ENCODE assay signal across 31 mouse cellular contexts in the genomic region with DNA sequence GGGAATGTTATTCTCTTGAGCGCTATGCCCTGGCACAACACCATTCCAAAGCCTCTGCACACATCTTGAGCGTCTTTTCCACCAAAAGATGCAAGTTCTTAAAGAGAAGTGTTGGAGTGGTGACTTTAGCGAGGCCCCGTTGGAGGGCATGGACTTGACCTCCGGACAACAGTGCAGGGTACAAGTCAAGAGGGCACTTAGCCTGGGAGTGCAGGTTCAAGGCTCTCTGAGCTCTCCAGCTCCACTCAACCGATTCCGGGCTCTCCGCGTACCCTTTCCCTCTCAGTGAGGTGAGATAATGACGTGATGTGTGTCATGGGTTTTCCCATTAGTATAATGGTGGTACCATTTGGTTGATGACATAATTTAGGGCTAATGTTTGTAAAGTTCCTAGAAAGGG. TPM values are rescaled to one million over a fixed set of nuclear protein-coding genes. Genes with fewer than 3 reads are reported as not detected.
DNase-seq lines count a peak whose midpoint lies in the region; ATAC-seq and TF ChIP-seq lines count a peak whose summit lies in the region.
"Had no signal": no experiment of that assay in that cellular context is flagged by ENCODE, and none has a peak within 500 bp of the region (broad histone marks: within the 10 kb centered on the region; RNA-seq: fewer than 3 reads in every experiment).

No protein-coding gene starts in this region.

- no peak for TF ChIP-seq EP300 in lung, postnatal 0 days (IDR thresholded peaks at IDR 0.05)
- TF ChIP-seq EP300 in heart, adult 2 months (IDR thresholded peaks at IDR 0.05; ENCODE audit: insufficient read depth, low read depth, low read length), result no peak

- no peaks in the 10 kb centered on the region for H3K36me3 ChIP-seq in intestine, embryonic 14.5 days (ENCODE audit: control insufficient read depth, insufficient read depth, low read length)
- H3K36me3 ChIP-seq in intestine, embryonic 15.5 days, result no peaks in the 10 kb centered on the region
- H3K36me3 ChIP-seq in lung, postnatal 0 days (ENCODE audit: insufficient read depth, low read length), result no peaks in the 10 kb centered on the region
- H3K36me3 ChIP-seq in small intestine, adult 2 months (ENCODE audit: control insufficient read depth, insufficient read depth, low read length), result peaks cover 2% of the 10 kb centered on the region; the same call in 1 of the 2 replicates
- H3K36me3 ChIP-seq in heart, adult 2 months (ENCODE audit: control insufficient read depth, insufficient read depth, low read length), result no peaks in the 10 kb centered on the region
- H3K36me3 ChIP-seq: embryonic facial prominence, embryonic 10.5 days; embryonic facial prominence, embryonic 13.5 days; forebrain, embryonic 12.5 days; forebrain, embryonic 15.5 days; heart, embryonic 10.5 days; hindbrain, embryonic 12.5 days had no signal

- H3K4me3 ChIP-seq in intestine, embryonic 14.5 days (ENCODE audit: low read depth, low read length), result no peak overlapping the region
- no peak overlapping the region for H3K4me3 ChIP-seq in intestine, embryonic 15.5 days (replicated peaks)
- H3K4me3 ChIP-seq in lung, postnatal 0 days (ENCODE audit: low read depth, low read length), result no peak overlapping the region
- no peak overlapping the region for H3K4me3 ChIP-seq in lung, adult 2 months (replicated peaks; ENCODE audit: extremely low read depth, low read depth, low read length)
- H3K4me3 ChIP-seq in small intestine, adult 2 months (ENCODE audit: low read depth, low read length), result peak overlapping the region; percentile 29
- H3K4me3 ChIP-seq in heart, adult 2 months, result no peak overlapping the region
- H3K4me3 ChIP-seq: embryonic facial prominence, embryonic 10.5 days; embryonic facial prominence, embryonic 13.5 days; erythroblast, embryonic 14.5 days; forebrain, embryonic 12.5 days; forebrain, embryonic 15.5 days; heart, embryonic 10.5 days; hindbrain, embryonic 12.5 days had no signal

- WGBS in intestine, embryonic 14.5 days, result 89% methylated on average over 10 of the region's 10 CpGs
- 92% methylated on average over 10 of the region's 10 CpGs for WGBS in intestine, embryonic 15.5 days
- WGBS in lung, postnatal 0 days, result 66% methylated on average over 10 of the region's 10 CpGs
- WGBS in lung, adult 2 months, result 71% methylated on average over 10 of the region's 10 CpGs
- 87% methylated on average over 10 of the region's 10 CpGs for WGBS in small intestine, adult 2 months
- WGBS in heart, adult 2 months, result 90% methylated on average over 10 of the region's 10 CpGs

- intact Hi-C loops in heart, adult 2 months (cut with DNase I), result no loop called here

- no peaks in the 10 kb centered on the region for H3K4me1 ChIP-seq in intestine, embryonic 14.5 days (replicated peaks; ENCODE audit: control insufficient read depth, insufficient read depth, low read length)
- H3K4me1 ChIP-seq in intestine, embryonic 15.5 days (replicated peaks), result peaks cover 22% of the 10 kb centered on the region; the same call in 1 of the 2 replicates
- H3K4me1 ChIP-seq in lung, postnatal 0 days (ENCODE audit: insufficient read depth, low read depth, low read length), result no peaks in the 10 kb centered on the region
- no peaks in the 10 kb centered on the region for H3K4me1 ChIP-seq in lung, adult 2 months (ENCODE audit: control insufficient read depth, insufficient read depth, low read length)
- peaks cover 21% of the 10 kb centered on the region for H3K4me1 ChIP-seq in small intestine, adult 2 months (ENCODE audit: control insufficient read depth, insufficient read depth, insufficient read length, low read length)
- no peaks in the 10 kb centered on the region for H3K4me1 ChIP-seq in heart, adult 2 months (ENCODE audit: control insufficient read depth, insufficient read depth, low read length)
- H3K4me1 ChIP-seq: forebrain, embryonic 12.5 days; hindbrain, embryonic 12.5 days had no signal

- peaks cover 30% of the 10 kb centered on the region for H3K27me3 ChIP-seq in intestine, embryonic 14.5 days (replicated peaks; ENCODE audit: control insufficient read depth, insufficient read depth, low read length)
- H3K27me3 ChIP-seq in intestine, embryonic 15.5 days (replicated peaks), result peaks cover 27% of the 10 kb centered on the region
- H3K27me3 ChIP-seq in lung, postnatal 0 days (replicated peaks; ENCODE audit: insufficient read depth, low read length), result peaks cover 9% of the 10 kb centered on the region; the same call in 1 of the 2 replicates
- H3K27me3 ChIP-seq in small intestine, adult 2 months (ENCODE audit: control insufficient read depth, insufficient read depth, low read length), result no peaks in the 10 kb centered on the region
- peaks cover 2% of the 10 kb centered on the region; the same call in 1 of the 2 replicates for H3K27me3 ChIP-seq in heart, adult 2 months (ENCODE audit: control insufficient read depth, insufficient read depth, low read length)

- no peak overlapping the region for H3K4me2 ChIP-seq in intestine, embryonic 14.5 days (ENCODE audit: low read length)
- H3K4me2 ChIP-seq in intestine, embryonic 15.5 days (replicated peaks), result no peak overlapping the region
- no peak overlapping the region for H3K4me2 ChIP-seq in lung, postnatal 0 days (replicated peaks; ENCODE audit: low read depth, low read length)
- H3K4me2 ChIP-seq: embryonic facial prominence, embryonic 13.5 days; forebrain, embryonic 12.5 days; forebrain, embryonic 15.5 days; hindbrain, embryonic 12.5 days had no signal

- no peaks in the 10 kb centered on the region for H3K9me3 ChIP-seq in intestine, embryonic 14.5 days (ENCODE audit: control insufficient read depth, low read length)
- H3K9me3 ChIP-seq in intestine, embryonic 15.5 days, result no peaks in the 10 kb centered on the region
- no peaks in the 10 kb centered on the region for H3K9me3 ChIP-seq in lung, postnatal 0 days (ENCODE audit: low read length)
- H3K9me3 ChIP-seq: embryonic facial prominence, embryonic 10.5 days; embryonic facial prominence, embryonic 13.5 days; forebrain, embryonic 12.5 days; forebrain, embryonic 15.5 days; heart, embryonic 10.5 days; hindbrain, embryonic 12.5 days had no signal

- H3K27ac ChIP-seq in intestine, embryonic 14.5 days (ENCODE audit: low read depth), result no peak overlapping the region
- H3K27ac ChIP-seq in intestine, embryonic 15.5 days, result no peak overlapping the region
- no peak overlapping the region for H3K27ac ChIP-seq in lung, postnatal 0 days (ENCODE audit: low read length)
- H3K27ac ChIP-seq in small intestine, adult 2 months (ENCODE audit: insufficient read depth, low read depth, low read length), result no peak overlapping the region
- no peak overlapping the region for H3K27ac ChIP-seq in heart, adult 2 months
- H3K27ac ChIP-seq: embryonic facial prominence, embryonic 10.5 days; embryonic facial prominence, embryonic 13.5 days; forebrain, embryonic 12.5 days; forebrain, embryonic 15.5 days; heart, embryonic 10.5 days; hindbrain, embryonic 12.5 days had no signal

- no peaks in the 10 kb centered on the region for H3K79me2 ChIP-seq in heart, adult 2 months (replicated peaks; ENCODE audit: control insufficient read depth, insufficient read depth, low read length)

- no peak for TF ChIP-seq CTCF in lung, postnatal 0 days (IDR thresholded peaks at IDR 0.05)
- no peak for TF ChIP-seq CTCF in lung, adult 2 months (IDR thresholded peaks at IDR 0.05; ENCODE audit: insufficient read depth, low read length)
- TF ChIP-seq CTCF in small intestine, adult 2 months (IDR thresholded peaks at IDR 0.05; ENCODE audit: extremely low read depth, insufficient read length, insufficient replicate concordance, low read depth, low read length), result no peak
- TF ChIP-seq CTCF in heart, adult 2 months (IDR thresholded peaks at IDR 0.05), result no peak

- peak; percentile 43 for DNase-seq in intestine, embryonic 14.5 days (ENCODE audit: low spot score)
- peak; percentile 28 to 51 for DNase-seq in lung, adult 18-20 months
- DNase-seq in lung, postnatal 0 days (ENCODE audit: low spot score), result no peak
- DNase-seq in lung, postnatal 36 days, result peak; percentile 48
- DNase-seq in lung, adult 2 months, result no peak
- DNase-seq in heart, adult 2 months, result no peak
- DNase-seq: adrenal gland, adult 8-10 months; adrenal gland, postnatal 25 days; cerebellum, adult 11-12 months; cerebellum, adult 8-10 months; cerebellum, postnatal 10 days; cerebellum, postnatal 36 days; embryo, embryonic 11 days; gastrocnemius, postnatal 25 days; heart, adult 18-20 months had no signal

- no peak for TF ChIP-seq POLR2A in lung, adult 2 months (IDR thresholded peaks at IDR 0.05; ENCODE audit: borderline replicate concordance, extremely low read depth, low read depth, low read length)
- TF ChIP-seq POLR2A in small intestine, adult 2 months (IDR thresholded peaks at IDR 0.05; ENCODE audit: low read depth, low read length), result no peak
- no peak for TF ChIP-seq POLR2A in heart, adult 2 months (IDR thresholded peaks at IDR 0.05; ENCODE audit: insufficient read depth, low read depth, low read length)

- no peak overlapping the region for H3K9ac ChIP-seq in intestine, embryonic 14.5 days (ENCODE audit: low read length)
- H3K9ac ChIP-seq in intestine, embryonic 15.5 days, result no peak overlapping the region
- H3K9ac ChIP-seq in lung, postnatal 0 days (replicated peaks; ENCODE audit: low read depth), result no peak overlapping the region
- H3K9ac ChIP-seq in heart, adult 2 months (ENCODE audit: low read depth, low read length), result no peak overlapping the region
- H3K9ac ChIP-seq: embryonic facial prominence, embryonic 13.5 days; forebrain, embryonic 12.5 days; forebrain, embryonic 15.5 days; hindbrain, embryonic 12.5 days had no signal

- no peak for ATAC-seq in intestine, embryonic 14.5 days (replicated peaks; ENCODE audit: low FRiP score, low TSS enrichment, low read depth)
- no peak for ATAC-seq in intestine, embryonic 15.5 days
- no peak for ATAC-seq in lung, postnatal 0 days
- ATAC-seq: activated CD4-positive, CD25-positive, alpha-beta regulatory T cell, adult 4 months; forebrain, embryonic 15.5 days had no signal

RNA-seq across cellular contexts. Expression of a gene that starts 2.0 kb away (rescaled TPM):
- 1.1 and 2.0 TPM in 2 replicates for polyA plus RNA-seq in intestine, embryonic 14.5 days (2014; fragmentation: Nextera tagmentation; extraction: Ambion mirVana)
- polyA plus RNA-seq in intestine, embryonic 15.5 days (2015; fragmentation: Nextera tagmentation; extraction: Ambion mirVana), result 8.6 and 10.1 TPM in 2 replicates
- polyA plus RNA-seq in lung, postnatal 0 days (2015; fragmentation: Nextera tagmentation; extraction: Ambion mirVana), result 2.2 and 2.5 TPM in 2 replicates
- polyA plus RNA-seq in lung, adult 2 months (2012; rRNA removed), result 1.8 and 8.2 TPM in 2 replicates
- 58.0 and 112 TPM in 2 replicates for polyA plus RNA-seq in small intestine, adult 2 months (2012; rRNA removed)
- not detected for total RNA-seq in heart, adult 2 months (2021)
- polyA plus RNA-seq in heart, adult 2 months (2012; rRNA removed), result 0.15 and 0.21 TPM in 2 replicates
- total RNA-seq: adrenal gland, postnatal 25 days; gastrocnemius, adult 8-10 months; gastrocnemius, postnatal 25 days; heart, adult 18-20 months; hematopoietic stem cell, adult 5-6 weeks had no signal
- polyA plus RNA-seq: activated CD4-positive, CD25-positive, alpha-beta regulatory T cell, adult 4 months; embryonic facial prominence, embryonic 10.5 days; erythroblast, embryonic 14.5 days had no signal

RNA-seq across cellular contexts. Expression of a gene that starts 7.2 kb away (rescaled TPM):
- 0.39 TPM in 1 of 2 replicates, not detected in the other for polyA plus RNA-seq in intestine, embryonic 14.5 days (2014; fragmentation: Nextera tagmentation; extraction: Ambion mirVana)
- not detected in 2 replicates for polyA plus RNA-seq in intestine, embryonic 15.5 days (2015; fragmentation: Nextera tagmentation; extraction: Ambion mirVana)
- not detected in 2 replicates for polyA plus RNA-seq in lung, postnatal 0 days (2015; fragmentation: Nextera tagmentation; extraction: Ambion mirVana)
- polyA plus RNA-seq in lung, adult 2 months (2012; rRNA removed), result 0.11 TPM in 1 of 2 replicates, not detected in the other
- polyA plus RNA-seq in small intestine, adult 2 months (2012; rRNA removed), result not detected in 2 replicates
- total RNA-seq in heart, adult 2 months (2021), result not detected
- polyA plus RNA-seq in heart, adult 2 months (2012; rRNA removed), result not detected in 2 replicates
- total RNA-seq: adrenal gland, adult 8-10 months; adrenal gland, postnatal 25 days; gastrocnemius, adult 8-10 months; gastrocnemius, postnatal 25 days; heart, adult 18-20 months; heart, postnatal 25 days; hematopoietic stem cell, adult 5-6 weeks had no signal
- polyA plus RNA-seq: activated CD4-positive, CD25-positive, alpha-beta regulatory T cell, adult 4 months; brain, embryonic 14.5 days; embryonic facial prominence, embryonic 13.5 days; erythroblast, embryonic 14.5 days; forebrain, embryonic 15.5 days; heart, embryonic 10.5 days; heart, embryonic 14.5 days; heart, postnatal 0 days had no signal

RNA-seq across cellular contexts. Expression of a gene that starts 26.6 kb away (rescaled TPM):
- polyA plus RNA-seq in intestine, embryonic 14.5 days (2014; fragmentation: Nextera tagmentation; extraction: Ambion mirVana), result 17.2 and 17.9 TPM in 2 replicates
- polyA plus RNA-seq in intestine, embryonic 15.5 days (2015; fragmentation: Nextera tagmentation; extraction: Ambion mirVana), result 14.5 and 15.0 TPM in 2 replicates
- polyA plus RNA-seq in lung, postnatal 0 days (2015; fragmentation: Nextera tagmentation; extraction: Ambion mirVana), result 5.2 and 5.8 TPM in 2 replicates
- 3.5 and 7.8 TPM in 2 replicates for polyA plus RNA-seq in lung, adult 2 months (2012; rRNA removed)
- polyA plus RNA-seq in small intestine, adult 2 months (2012; rRNA removed), result 5.6 and 7.5 TPM in 2 replicates
- 1 to 10 TPM; 4.9 to 5.9 TPM for total RNA-seq in heart, adult 2 months (2021)
- 6.7 and 11.5 TPM in 2 replicates for polyA plus RNA-seq in heart, adult 2 months (2012; rRNA removed)

RNA-seq across cellular contexts. Expression of a gene that starts 54.5 kb away (rescaled TPM):
- polyA plus RNA-seq in intestine, embryonic 14.5 days (2014; fragmentation: Nextera tagmentation; extraction: Ambion mirVana), result 82.0 and 83.1 TPM in 2 replicates
- polyA plus RNA-seq in intestine, embryonic 15.5 days (2015; fragmentation: Nextera tagmentation; extraction: Ambion mirVana), result 72.0 and 73.4 TPM in 2 replicates
- 38.8 and 39.0 TPM in 2 replicates for polyA plus RNA-seq in lung, postnatal 0 days (2015; fragmentation: Nextera tagmentation; extraction: Ambion mirVana)
- polyA plus RNA-seq in lung, adult 2 months (2012; rRNA removed), result 27.4 and 37.1 TPM in 2 replicates
- 16.9 and 41.4 TPM in 2 replicates for polyA plus RNA-seq in small intestine, adult 2 months (2012; rRNA removed)
- total RNA-seq in heart, adult 2 months (2021), result 10 to 100 TPM; 16.9 to 18.5 TPM
- polyA plus RNA-seq in heart, adult 2 months (2012; rRNA removed), result 28.7 and 43.8 TPM in 2 replicates

Comparison
In these comparisons a context has a peak if more than half of its experiments do, and no peak if none do; other contexts are left out.
1. DNase-seq: peak in intestine, embryonic 14.5 days (single experiment), lung, adult 18-20 months (2 of 2) and lung, postnatal 36 days (single experiment); none in lung, postnatal 0 days (single experiment), lung, adult 2 months (single experiment) and heart, adult 2 months (0 of 2).